Mouse (Mus musculus) gastrocnemius, adult 2 months (tissue): Measurements from ENCODE around the gene Slc25a13. TPM values are rescaled to one million over a fixed set of nuclear protein-coding genes. Genes with fewer than 3 reads are reported as not detected.
A peak's percentile ranks its signal among the peaks of the same experiment; 100 is the strongest.

Experiments
- DNase-seq: peaks from one replicate; pipeline ENCODE4 v3.0.0; 2022
- H3K27ac ChIP-seq: fragments of 200-600 bp; 2 replicates; pipeline ENCODE4 v1.8.1; 2022; ENCODE audit warnings: mild to moderate bottlenecking
- H3K4me3 ChIP-seq: fragments of 200-600 bp; 2 replicates; pipeline ENCODE4 v1.8.1; 2022; ENCODE audit warnings: mild to moderate bottlenecking, moderate library complexity
- CTCF ChIP-seq: fragments of 200-600 bp; IDR thresholded peaks from 2 replicates; pipeline ENCODE4 v1.8.1; 2022; ENCODE audit warnings: antibody characterized with exemption, mild to moderate bottlenecking, moderate library complexity
- intact Hi-C: fragments of 180-260 bp; cut with DNase I; formaldehyde crosslinking; loops from one replicate; pipeline ENCODE4 v1.15.1; 2025
- long read RNA-seq, 2 experiments: library from polyadenylated mRNA; stranded (forward); transcript quantifications; one replicate each; pipeline ENCODE4 v2.0.0; 2021
- total RNA-seq, 2 experiments: library from RNA; stranded (reverse); gene quantifications; 2 replicates each; pipeline ENCODE4 v1.2.3; 2021

Gene Slc25a13
- 1 to 10 TPM in 1 of 2 experiments, under 1 TPM in 1; 0.31 to 1.1 TPM for total RNA-seq
- long read RNA-seq, experiment 1, partial matches to known transcripts: 0 of 2 reads
- long read RNA-seq, experiment 1, other reads (novel, unspliced or antisense): 2 of 2 reads
- long read RNA-seq, experiment 2, partial matches to known transcripts: 0 of 2 reads
- long read RNA-seq, experiment 2, other reads (novel, unspliced or antisense): 1 of 2 reads

DNA sequence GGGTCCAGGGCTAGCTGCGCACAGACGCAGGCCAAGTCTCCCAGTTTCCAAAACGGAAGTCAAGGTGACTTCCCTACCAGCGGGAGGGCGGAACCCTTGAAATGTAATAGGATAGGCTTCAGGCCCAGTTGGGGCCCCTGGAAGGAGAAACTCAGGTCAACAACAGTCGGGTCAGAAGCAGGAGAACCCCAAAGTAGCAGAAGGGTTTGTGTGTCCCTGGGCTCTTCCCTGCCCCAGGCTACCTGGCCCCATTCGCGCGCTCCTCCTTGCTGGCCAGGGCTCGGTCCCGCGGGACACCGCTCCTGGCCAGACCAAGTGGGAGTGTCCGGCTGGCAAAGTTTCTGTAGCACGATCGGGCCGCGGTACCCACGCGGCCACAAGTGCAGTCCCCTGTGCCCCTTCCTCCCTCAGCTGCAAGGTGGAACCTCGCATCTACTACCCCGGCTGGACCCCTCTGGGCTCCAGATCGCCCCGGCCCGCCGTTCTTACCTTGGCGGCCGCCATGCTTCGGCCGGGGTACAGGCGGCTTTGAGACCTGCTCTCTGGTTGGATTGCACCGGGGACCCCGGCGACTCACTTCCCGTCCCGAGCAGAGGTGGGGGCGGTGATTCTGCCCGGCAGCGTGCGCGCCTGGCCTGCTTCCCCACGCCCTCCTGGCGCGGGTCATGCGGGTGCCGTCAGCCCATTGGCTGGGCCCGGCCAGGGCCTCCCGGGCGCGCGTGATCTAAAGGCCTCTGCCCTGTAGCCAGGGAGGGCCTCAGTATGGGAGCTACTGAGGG is at the start of gene Slc25a13:
TSS of gene Slc25a13 (minus strand) at position 667 of the 779 bp plus-strand sequence.
- intact Hi-C loops: no loop called here
- peak within 1 kb of the TSS; percentile 90 for H3K4me3 ChIP-seq
- peak; percentile 73 for DNase-seq
- peak within 1 kb of the TSS; percentile 68 for H3K27ac ChIP-seq
- TF ChIP-seq CTCF: no peak

GRCm38 (mm10) chr6:6265761-6266160 is 48.8 kb upstream of the Slc25a13 start:
- Histone ChIP-seq H3K27ac (no peak overlapping the region), H3K4me3 (no peak overlapping the region)
- intact Hi-C loops: no loop called here
- no peak for TF ChIP-seq CTCF
- no peak for DNase-seq

- intact Hi-C loops: no loop called here
These were observed 46.4 kb upstream of the Slc25a13 start for GRCm38 (mm10) chr6:6263293-6263911.

GRCm38 (mm10) chr6:6260917-6261316 is 43.9 kb upstream of the Slc25a13 start:
- DNase-seq: no peak
- intact Hi-C loops: no loop called here
- Histone ChIP-seq H3K27ac (no peak overlapping the region), H3K4me3 (no peak overlapping the region)
- TF ChIP-seq CTCF: no peak

More at GRCm38 (mm10) chr6:6263293-6263911, 46.4 kb upstream of the Slc25a13 start:
- no peak overlapping the region for H3K4me3 ChIP-seq
- no peak for TF ChIP-seq CTCF
- no peak for DNase-seq
- H3K27ac ChIP-seq: no peak overlapping the region

GRCm38 (mm10) chr6:6248500-6248899 is 31.5 kb upstream of the Slc25a13 start:
- Histone ChIP-seq H3K4me3 (no peak overlapping the region), H3K27ac (no peak overlapping the region)
- no peak for TF ChIP-seq CTCF
- DNase-seq: no peak
- intact Hi-C loops: no loop called here

- DNase-seq: no peak
- no peak overlapping the region for H3K27ac ChIP-seq
- TF ChIP-seq CTCF: no peak
- intact Hi-C loops: no loop called here
- no peak overlapping the region for H3K4me3 ChIP-seq
These were observed 26.9 kb upstream of the Slc25a13 start for GRCm38 (mm10) chr6:6243828-6244227.

GRCm38 (mm10) chr6:6242114-6242513 is 25.1 kb upstream of the Slc25a13 start:
- intact Hi-C loops: no loop called here
- H3K27ac ChIP-seq: no peak overlapping the region
- TF ChIP-seq CTCF: no peak
- H3K4me3 ChIP-seq: no peak overlapping the region
- no peak for DNase-seq

DNA sequence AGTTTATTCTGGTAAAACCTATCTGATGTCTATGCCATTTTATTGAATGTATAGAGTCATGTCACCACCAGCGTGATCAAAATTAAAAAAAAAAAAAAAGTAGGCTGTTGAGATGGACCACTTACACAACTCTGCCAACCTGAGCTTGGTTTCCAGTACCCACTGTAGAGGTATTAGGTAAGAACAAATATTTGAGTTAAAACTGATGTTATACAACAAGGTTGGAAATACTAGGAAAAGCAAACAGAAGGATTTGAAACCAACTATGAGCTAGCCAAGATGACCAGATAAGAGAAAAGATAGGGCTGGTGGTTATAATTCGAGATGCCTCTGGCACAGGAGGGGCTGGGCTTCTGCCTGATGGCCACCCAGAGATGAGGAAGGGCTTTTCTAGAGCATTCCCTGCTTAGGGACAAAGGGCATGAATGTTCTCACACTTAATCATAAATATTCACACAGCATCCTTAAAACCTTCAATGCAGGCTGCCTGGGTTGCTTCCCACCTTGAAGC is 19.9 kb upstream of the Slc25a13 start:
- no peak for TF ChIP-seq CTCF
- H3K4me3 ChIP-seq: no peak overlapping the region
- H3K27ac ChIP-seq: no peak overlapping the region
- no peak for DNase-seq
- intact Hi-C loops: no loop called here

DNA sequence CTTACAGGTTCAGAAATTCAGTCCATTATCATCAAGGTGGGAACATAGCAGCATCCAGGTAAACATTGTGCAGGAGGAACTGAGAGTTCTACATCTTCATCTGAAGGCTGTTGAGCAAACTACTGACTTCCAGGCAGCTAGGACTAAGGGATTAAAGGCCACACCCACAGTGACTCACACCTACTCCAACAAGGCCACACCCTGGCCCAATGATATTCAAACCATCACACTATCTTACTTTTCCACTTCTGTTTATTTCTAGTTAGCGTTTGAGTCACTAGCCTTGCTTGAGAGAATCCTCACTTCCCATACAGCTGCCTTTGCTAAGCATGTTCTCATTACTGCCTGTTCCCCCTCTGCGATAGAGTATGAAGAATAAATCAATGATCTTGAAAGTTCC is 13.3 kb upstream of the Slc25a13 start:
- intact Hi-C loops: no loop called here
- no peak overlapping the region for H3K27ac ChIP-seq
- no peak for TF ChIP-seq CTCF
- H3K4me3 ChIP-seq: no peak overlapping the region
- DNase-seq: no peak

DNA sequence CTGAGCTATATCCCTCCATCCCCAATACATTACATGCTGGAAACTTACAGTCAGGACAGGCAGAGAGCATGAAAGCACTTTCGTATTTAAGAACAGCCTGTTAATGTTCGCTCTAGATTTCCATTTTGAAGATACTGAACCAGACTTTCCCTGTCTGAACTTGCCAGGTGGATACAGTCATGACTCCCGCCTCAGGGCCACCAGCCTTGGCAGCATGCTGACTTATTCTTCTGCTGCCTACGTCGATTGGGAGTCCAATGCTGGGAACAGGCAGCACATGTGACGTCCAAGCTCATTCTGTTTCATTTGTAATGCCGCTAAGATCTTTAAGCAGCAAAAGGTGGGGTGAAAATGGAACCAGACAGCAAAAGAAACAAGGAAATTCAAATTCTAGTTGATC is 5.7 kb upstream of the Slc25a13 start:
- no peak overlapping the region for H3K27ac ChIP-seq
- DNase-seq: no peak
- intact Hi-C loops: no loop called here
- H3K4me3 ChIP-seq: no peak overlapping the region
- TF ChIP-seq CTCF: no peak

GRCm38 (mm10) chr6:6220574-6220973 is 3.6 kb upstream of the Slc25a13 start:
- H3K4me3 ChIP-seq: no peak overlapping the region
- TF ChIP-seq CTCF: no peak
- no peak for DNase-seq
- intact Hi-C loops: no loop called here
- no peak overlapping the region for H3K27ac ChIP-seq

GRCm38 (mm10) chr6:6219661-6220370 is 2.8 kb upstream of the Slc25a13 start:
- DNase-seq: no peak
- H3K27ac ChIP-seq: no peak overlapping the region
- H3K4me3 ChIP-seq: no peak overlapping the region
- TF ChIP-seq CTCF: no peak
- intact Hi-C loops: no loop called here

GRCm38 (mm10) chr6:6217286-6217625 is 283 bp upstream of the Slc25a13 start:
- Histone ChIP-seq H3K4me3 (peak overlapping the region; percentile 90), H3K27ac (no peak overlapping the region; the same call in 1 of the 2 replicates)
- DNase-seq: no peak
- intact Hi-C loops: no loop called here
- TF ChIP-seq CTCF: no peak
